Mouse (Mus musculus) splenic B cell, adult 2 months (primary cell): ENCODE measurements at regions not wholly inside any gene's neighbourhood (a gene's known extent, or its start where the extent isn't known, plus 50 kb on each side); places are given as distances from the start of the nearest gene placed in this dataset.

ENCODE experiments used
- DNase-seq: peaks from one replicate; pipeline ENCODE4 v3.0.0-alpha.2; 2011; ENCODE audit warnings: low read depth, low spot score
- H3K27me3 ChIP-seq: 2 replicates; pipeline ENCODE4 v1.6.1; 2012; ENCODE audit warnings: mild to moderate bottlenecking, low read length, moderate library complexity, mixed read lengths; ENCODE audit not compliant: control insufficient read depth, poor library complexity, insufficient read depth, severe bottlenecking
- H3K36me3 ChIP-seq: 2 replicates; pipeline ENCODE4 v1.6.1; 2012; ENCODE audit warnings: mild to moderate bottlenecking, low read length, moderate library complexity, mixed read lengths; ENCODE audit not compliant: control insufficient read depth, poor library complexity, insufficient read depth, severe bottlenecking

GRCm38 (mm10) chr2:166415481-166415965, 260.1 kb upstream of the Sulf2 start:
- H3K36me3 ChIP-seq, result no peaks in the 10 kb centered on the region
- DNase-seq, result no peak

GRCm38 (mm10) chr2:166414856-166415255, 259.4 kb upstream of the Sulf2 start:
- Histone ChIP-seq H3K27me3 (no peaks in the 10 kb centered on the region), H3K36me3 (no peaks in the 10 kb centered on the region)
- DNase-seq, result no peak

More at GRCm38 (mm10) chr2:166415481-166415965, 260.1 kb upstream of the Sulf2 start:
- H3K27me3 ChIP-seq, result no peaks in the 10 kb centered on the region

GRCm38 (mm10) chr2:166412031-166412858, 256.8 kb upstream of the Sulf2 start:
- DNase-seq, result peak; percentile 51
- H3K27me3 ChIP-seq, result no peaks in the 10 kb centered on the region
- no peaks in the 10 kb centered on the region for H3K36me3 ChIP-seq

- DNase-seq, result no peak
- no peaks in the 10 kb centered on the region for H3K27me3 ChIP-seq
- H3K36me3 ChIP-seq, result no peaks in the 10 kb centered on the region
Measured at GRCm38 (mm10) chr2:166409391-166409790, 253.9 kb upstream of the Sulf2 start.

- Histone ChIP-seq H3K27me3 (no peaks in the 10 kb centered on the region), H3K36me3 (no peaks in the 10 kb centered on the region)
- no peak for DNase-seq
Measured at GRCm38 (mm10) chr2:166408806-166409205, 253.3 kb upstream of the Sulf2 start.

- no peak for DNase-seq
- Histone ChIP-seq H3K36me3 (no peaks in the 10 kb centered on the region), H3K27me3 (no peaks in the 10 kb centered on the region)
Measured at GRCm38 (mm10) chr2:166408009-166408408, 252.5 kb upstream of the Sulf2 start.

- H3K27me3 ChIP-seq, result no peaks in the 10 kb centered on the region
- DNase-seq, result peak; percentile 80
- H3K36me3 ChIP-seq, result no peaks in the 10 kb centered on the region
Measured at GRCm38 (mm10) chr2:166406826-166407225, 251.4 kb upstream of the Sulf2 start.

GRCm38 (mm10) chr2:166403319-166403718, 247.9 kb upstream of the Sulf2 start:
- DNase-seq, result no peak
- Histone ChIP-seq H3K27me3 (no peaks in the 10 kb centered on the region), H3K36me3 (no peaks in the 10 kb centered on the region)

GRCm38 (mm10) chr2:166401860-166402259, 246.4 kb upstream of the Sulf2 start:
- no peaks in the 10 kb centered on the region for H3K36me3 ChIP-seq
- peak; percentile 67 for DNase-seq
- H3K27me3 ChIP-seq, result no peaks in the 10 kb centered on the region

GRCm38 (mm10) chr2:166400304-166400703, 244.8 kb upstream of the Sulf2 start:
- DNase-seq, result peak; percentile 54
- Histone ChIP-seq H3K36me3 (no peaks in the 10 kb centered on the region), H3K27me3 (no peaks in the 10 kb centered on the region)

GRCm38 (mm10) chr2:166399140-166399830, 243.8 kb upstream of the Sulf2 start:
- DNase-seq, result peak; percentile 76
- H3K36me3 ChIP-seq, result no peaks in the 10 kb centered on the region
- H3K27me3 ChIP-seq, result no peaks in the 10 kb centered on the region

GRCm38 (mm10) chr2:166398774-166399139, 243.3 kb upstream of the Sulf2 start:
- Histone ChIP-seq H3K36me3 (no peaks in the 10 kb centered on the region), H3K27me3 (no peaks in the 10 kb centered on the region)
- no peak for DNase-seq

GRCm38 (mm10) chr2:166398156-166398555, 242.7 kb upstream of the Sulf2 start:
- DNase-seq, result no peak
- Histone ChIP-seq H3K27me3 (no peaks in the 10 kb centered on the region), H3K36me3 (no peaks in the 10 kb centered on the region)

- H3K27me3 ChIP-seq, result no peaks in the 10 kb centered on the region
- H3K36me3 ChIP-seq, result no peaks in the 10 kb centered on the region
Measured at GRCm38 (mm10) chr2:166394666-166395065, 239.2 kb upstream of the Sulf2 start.

GRCm38 (mm10) chr2:166391176-166391575, 235.7 kb upstream of the Sulf2 start:
- no peak for DNase-seq
- Histone ChIP-seq H3K27me3 (no peaks in the 10 kb centered on the region), H3K36me3 (no peaks in the 10 kb centered on the region)

More at GRCm38 (mm10) chr2:166394666-166395065, 239.2 kb upstream of the Sulf2 start:
- peak; percentile 81 for DNase-seq
